Mouse (Mus musculus): ENCODE measurements around the gene Ehbp1. TPM values are rescaled to one million over a fixed set of nuclear protein-coding genes. Genes with fewer than 3 reads are reported as not detected.

The Ehbp1 gene
- polyA plus RNA-seq, 1 experiment from 2014 or later = 24.0 TPM

DNA sequence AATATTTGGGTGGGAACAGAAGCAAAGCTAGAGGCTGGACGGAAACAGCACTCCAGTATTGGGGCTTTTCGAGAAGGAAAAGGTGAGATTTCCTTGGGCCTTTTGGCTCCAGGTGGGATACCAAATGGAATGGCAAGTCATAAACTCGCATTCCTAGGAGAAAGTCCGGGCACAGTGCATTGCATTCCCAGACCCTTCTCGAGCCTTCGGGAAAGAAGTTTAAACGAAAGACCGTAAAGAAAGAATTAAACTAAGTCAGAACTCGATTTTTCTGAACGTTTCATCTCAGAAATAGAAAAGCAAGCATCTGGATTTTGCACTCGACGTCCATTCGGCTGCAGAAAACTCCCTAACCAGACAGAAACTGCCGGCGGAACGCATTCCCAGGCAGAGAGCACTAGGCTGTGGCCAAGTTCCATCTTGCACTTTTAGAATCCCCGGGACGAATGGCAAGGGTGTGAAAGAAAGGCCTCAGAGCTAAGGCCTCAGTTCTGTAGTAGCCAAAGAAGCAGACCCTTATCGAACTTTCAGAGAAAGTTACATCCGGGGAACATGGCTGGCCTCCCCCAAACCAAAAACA lies 344.4 kb downstream of the Ehbp1 start:
- DNase-seq (ENCODE audit: low spot score) (peak; percentile 46), ATAC-seq (ENCODE audit: low FRiP score) (no peak)
- H3K27ac ChIP-seq = no peak overlapping the region
- no peaks in the 10 kb centered on the region for H3K36me3 ChIP-seq (replicated peaks; ENCODE audit: control insufficient read depth, insufficient read depth)
- H3K4me1 ChIP-seq (replicated peaks; ENCODE audit: control insufficient read depth, insufficient read depth, low read length) = peaks cover 7% of the 10 kb centered on the region; the same call in 1 of the 2 replicates
- peaks cover 90% of the 10 kb centered on the region for H3K27me3 ChIP-seq (ENCODE audit: control insufficient read depth, insufficient read depth, low read length)
- 0 out of 2 replicates have a peak overlapping the region, but pooled peaks have one; percentile 1 for H3K4me3 ChIP-seq (replicated peaks; ENCODE audit: low read length)
- 0 out of 2 replicates have a peak overlapping the region, but pooled peaks have one; percentile 44 for H3K4me2 ChIP-seq (replicated peaks)
- WGBS = 3% methylated on average over 20 of the region's 20 CpGs
- H3K9me3 ChIP-seq (ENCODE audit: control insufficient read depth, low read length) = no peaks in the 10 kb centered on the region
- no peak overlapping the region for H3K9ac ChIP-seq

- 1% methylated on average over 56 of the region's 63 CpGs for WGBS
- no peak overlapping the region for H3K27ac ChIP-seq
- ATAC-seq (ENCODE audit: low FRiP score) = peak; percentile 9; the same call in 1 of the 2 replicates
Observed at GRCm38 (mm10) chr11:21996661-21997560, 345.2 kb downstream of the Ehbp1 start.

GRCm38 (mm10) chr11:21996325-21996647 lies 345.8 kb downstream of the Ehbp1 start:
- Histone ChIP-seq H3K36me3 (replicated peaks; ENCODE audit: control insufficient read depth, insufficient read depth) (no peaks in the 10 kb centered on the region), H3K27ac (no peak overlapping the region), H3K9me3 (ENCODE audit: control insufficient read depth, low read length) (no peaks in the 10 kb centered on the region), H3K4me2 (replicated peaks) (peak overlapping the region; percentile 44), H3K4me3 (replicated peaks; ENCODE audit: low read length) (peak overlapping the region; percentile 23), H3K27me3 (ENCODE audit: control insufficient read depth, insufficient read depth, low read length) (peaks cover 88% of the 10 kb centered on the region), H3K9ac (no peak overlapping the region; the same call in 1 of the 2 replicates), H3K4me1 (replicated peaks; ENCODE audit: control insufficient read depth, insufficient read depth, low read length) (no peaks in the 10 kb centered on the region; the same call in 1 of the 2 replicates)
- 2% methylated on average over 13 of the region's 13 CpGs for WGBS
- ATAC-seq (ENCODE audit: low FRiP score) = no peak
- no peak for DNase-seq (ENCODE audit: low spot score)

More at GRCm38 (mm10) chr11:21996661-21997560, 345.2 kb downstream of the Ehbp1 start:
- H3K4me2 ChIP-seq (replicated peaks) = peak overlapping the region; percentile 44
- peak overlapping the region; percentile 23 for H3K4me3 ChIP-seq (replicated peaks; ENCODE audit: low read length)
- H3K27me3 ChIP-seq (ENCODE audit: control insufficient read depth, insufficient read depth, low read length) = peaks cover 89% of the 10 kb centered on the region
- no peak for DNase-seq (ENCODE audit: low spot score)
- H3K36me3 ChIP-seq (replicated peaks; ENCODE audit: control insufficient read depth, insufficient read depth) = no peaks in the 10 kb centered on the region
- H3K9ac ChIP-seq = no peak overlapping the region; the same call in 1 of the 2 replicates
- no peaks in the 10 kb centered on the region for H3K9me3 ChIP-seq (ENCODE audit: control insufficient read depth, low read length)
- peaks cover 5% of the 10 kb centered on the region; the same call in 1 of the 2 replicates for H3K4me1 ChIP-seq (replicated peaks; ENCODE audit: control insufficient read depth, insufficient read depth, low read length)

DNA sequence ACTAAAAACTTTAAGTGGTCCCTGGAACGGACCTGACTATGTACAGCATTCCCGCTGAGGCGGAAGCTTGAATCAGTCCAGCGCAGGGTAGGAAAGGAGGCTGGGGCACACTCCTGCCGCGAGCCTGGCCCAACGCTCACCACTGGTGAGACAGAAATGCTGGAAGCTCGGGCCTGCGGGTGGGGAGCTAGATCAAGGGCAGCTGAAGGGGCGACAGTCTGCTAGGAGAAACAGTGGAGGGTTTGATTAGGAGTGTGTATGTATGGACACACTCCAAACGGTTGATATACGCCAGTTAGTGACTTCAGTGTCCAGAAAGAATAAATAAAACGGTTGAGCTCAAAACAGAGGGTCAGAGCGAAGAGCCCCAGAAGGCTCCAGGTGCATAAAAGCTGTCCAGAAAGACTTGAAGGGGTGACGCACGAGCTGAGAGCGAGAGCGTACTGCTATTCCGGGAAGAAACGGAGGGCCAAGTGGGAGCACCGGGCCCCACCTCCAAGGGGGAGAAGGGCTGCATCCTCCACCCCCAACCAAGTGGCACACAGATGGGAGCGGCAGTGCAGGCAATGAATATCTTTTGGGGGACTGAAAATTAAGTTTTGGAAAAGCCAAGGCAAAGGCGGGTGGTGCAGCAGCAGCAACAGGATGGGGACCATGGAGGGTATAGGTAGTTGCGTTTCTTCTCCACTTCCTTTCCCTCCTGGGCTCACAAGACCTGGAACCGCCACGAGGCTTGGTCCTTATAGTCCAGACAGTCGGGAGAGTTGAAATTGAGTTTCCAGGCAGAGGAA lies 346.4 kb downstream of the Ehbp1 start:
- WGBS = 5% methylated on average over 27 of the region's 27 CpGs
- DNase-seq (ENCODE audit: low spot score) (no peak), ATAC-seq (ENCODE audit: low FRiP score) (no peak)
- H3K36me3 ChIP-seq (replicated peaks; ENCODE audit: control insufficient read depth, insufficient read depth) = no peaks in the 10 kb centered on the region
- no peak overlapping the region for H3K9ac ChIP-seq
- no peaks in the 10 kb centered on the region; the same call in 1 of the 2 replicates for H3K4me1 ChIP-seq (replicated peaks; ENCODE audit: control insufficient read depth, insufficient read depth, low read length)
- H3K27me3 ChIP-seq (ENCODE audit: control insufficient read depth, insufficient read depth, low read length) = peaks cover 88% of the 10 kb centered on the region
- peak overlapping the region; percentile 44; the same call in 1 of the 2 replicates for H3K4me2 ChIP-seq (replicated peaks)
- peak overlapping the region; percentile 23; the same call in 1 of the 2 replicates for H3K4me3 ChIP-seq (replicated peaks; ENCODE audit: low read length)
- H3K9me3 ChIP-seq (ENCODE audit: control insufficient read depth, low read length) = no peaks in the 10 kb centered on the region
- H3K27ac ChIP-seq = no peak overlapping the region

GRCm38 (mm10) chr11:21994377-21995370 lies 347.4 kb downstream of the Ehbp1 start:
- Histone ChIP-seq H3K36me3 (replicated peaks; ENCODE audit: control insufficient read depth, insufficient read depth) (no peaks in the 10 kb centered on the region), H3K9ac (no peak overlapping the region), H3K4me2 (replicated peaks) (0 out of 2 replicates have a peak overlapping the region, but pooled peaks have one; percentile 6), H3K27ac (no peak overlapping the region), H3K4me1 (replicated peaks; ENCODE audit: control insufficient read depth, insufficient read depth, low read length) (no peaks in the 10 kb centered on the region; the same call in 1 of the 2 replicates), H3K9me3 (ENCODE audit: control insufficient read depth, low read length) (no peaks in the 10 kb centered on the region), H3K27me3 (ENCODE audit: control insufficient read depth, insufficient read depth, low read length) (peaks cover 86% of the 10 kb centered on the region), H3K4me3 (replicated peaks; ENCODE audit: low read length) (no peak overlapping the region)
- peak; percentile 42 for DNase-seq (ENCODE audit: low spot score)
- WGBS = 5% methylated on average over 34 of the region's 34 CpGs
- ATAC-seq (ENCODE audit: low FRiP score) = no peak

GRCm38 (mm10) chr11:21993597-21994376 lies 348.3 kb downstream of the Ehbp1 start:
- Histone ChIP-seq H3K4me2 (replicated peaks) (0 out of 2 replicates have a peak overlapping the region, but pooled peaks have one; percentile 27), H3K9me3 (ENCODE audit: control insufficient read depth, low read length) (no peaks in the 10 kb centered on the region), H3K4me3 (replicated peaks; ENCODE audit: low read length) (no peak overlapping the region), H3K27ac (no peak overlapping the region), H3K9ac (no peak overlapping the region), H3K27me3 (ENCODE audit: control insufficient read depth, insufficient read depth, low read length) (peaks cover 86% of the 10 kb centered on the region), H3K36me3 (replicated peaks; ENCODE audit: control insufficient read depth, insufficient read depth) (no peaks in the 10 kb centered on the region), H3K4me1 (replicated peaks; ENCODE audit: control insufficient read depth, insufficient read depth, low read length) (no peaks in the 10 kb centered on the region; the same call in 1 of the 2 replicates)
- WGBS = 2% methylated on average over 44 of the region's 47 CpGs
- peak; percentile 67 for DNase-seq (ENCODE audit: low spot score)
- ATAC-seq (ENCODE audit: low FRiP score) = peak; percentile 32

GRCm38 (mm10) chr11:21992761-21993596 lies 349.1 kb downstream of the Ehbp1 start:
- WGBS = 2% methylated on average over 96 of the region's 96 CpGs
- no peak overlapping the region for H3K9ac ChIP-seq
- H3K4me3 ChIP-seq (replicated peaks; ENCODE audit: low read length) = 0 out of 2 replicates have a peak overlapping the region, but pooled peaks have one; percentile 4
- ATAC-seq (ENCODE audit: low FRiP score) = peak; percentile 51
- H3K36me3 ChIP-seq (replicated peaks; ENCODE audit: control insufficient read depth, insufficient read depth) = no peaks in the 10 kb centered on the region
- H3K4me2 ChIP-seq (replicated peaks) = peak overlapping the region; percentile 27; the same call in 1 of the 2 replicates
- peaks cover 86% of the 10 kb centered on the region for H3K27me3 ChIP-seq (ENCODE audit: control insufficient read depth, insufficient read depth, low read length)
- H3K27ac ChIP-seq = no peak overlapping the region
- H3K4me1 ChIP-seq (replicated peaks; ENCODE audit: control insufficient read depth, insufficient read depth, low read length) = no peaks in the 10 kb centered on the region; the same call in 1 of the 2 replicates
- H3K9me3 ChIP-seq (ENCODE audit: control insufficient read depth, low read length) = no peaks in the 10 kb centered on the region
- no peak for DNase-seq (ENCODE audit: low spot score)
